8 mouse cellular contexts compared by ENCODE assay signal in genomic region chr4:135962946-135963345, GRCm38 (mm10). TPM values are rescaled to one million over a fixed set of nuclear protein-coding genes. Genes with fewer than 3 reads are reported as not detected.
DNase-seq lines count a peak whose midpoint lies in the region; ATAC-seq and TF ChIP-seq lines count a peak whose summit lies in the region.

No protein-coding gene starts in this region.

- H3K9ac ChIP-seq in liver, embryonic 13.5 days, result peak overlapping the region; percentile 90

- H3K4me3 ChIP-seq in gastrocnemius, adult 2 months, result peak overlapping the region; percentile 88
- peak overlapping the region; percentile 85 for H3K4me3 ChIP-seq in forebrain, embryonic 10.5 days
- peak overlapping the region; percentile 84 for H3K4me3 ChIP-seq in liver, embryonic 13.5 days (replicated peaks)

- H3K4me2 ChIP-seq in liver, embryonic 13.5 days, result peak overlapping the region; percentile 99

- peaks cover 55% of the 10 kb centered on the region for H3K36me3 ChIP-seq in forebrain, embryonic 10.5 days (replicated peaks)
- peaks cover 61% of the 10 kb centered on the region for H3K36me3 ChIP-seq in liver, embryonic 13.5 days

- peak; percentile 7; the same call in 1 of the 2 replicates for ATAC-seq in liver, embryonic 13.5 days (ENCODE audit: low read depth)

- peak overlapping the region; percentile 95 for H3K27ac ChIP-seq in gastrocnemius, adult 2 months
- peak overlapping the region; percentile 92 for H3K27ac ChIP-seq in forebrain, embryonic 10.5 days
- H3K27ac ChIP-seq in liver, embryonic 13.5 days, result peak overlapping the region; percentile 87

- H3K27me3 ChIP-seq in forebrain, embryonic 10.5 days (ENCODE audit: poor library complexity, severe bottlenecking), result 0 out of 2 replicates have a peak, but pooled peaks cover 6% of the 10 kb centered on the region
- H3K27me3 ChIP-seq in liver, embryonic 13.5 days, result no peaks in the 10 kb centered on the region

- 6% methylated on average over 15 of the region's 15 CpGs for WGBS in forebrain, embryonic 10.5 days
- 6% methylated on average over 15 of the region's 15 CpGs for WGBS in liver, embryonic 13.5 days (ENCODE audit: insufficient replicate concordance)

- no peak for DNase-seq in gastrocnemius, adult 2 months
- DNase-seq in gastrocnemius, postnatal 14 days, result no peak
- peak; percentile 55 for DNase-seq in 3T3-L1 (ENCODE audit: low read depth, low spot score)
- DNase-seq in forebrain, embryonic 10.5 days (ENCODE audit: extremely low spot score, low spot score), result no peak
- DNase-seq in liver, embryonic 13.5 days, result no peak
- DNase-seq in ovary, postnatal 10 days (ENCODE audit: low spot score), result no peak
- no peak for DNase-seq in layer of hippocampus, adult 18-20 months (ENCODE audit: low spot score in 2 of 2)
- DNase-seq in adrenal gland, adult (ENCODE audit: inconsistent age in 2 of 2, low spot score in 1 of 2), result no peak

- peaks cover 39% of the 10 kb centered on the region for H3K4me1 ChIP-seq in forebrain, embryonic 10.5 days
- H3K4me1 ChIP-seq in liver, embryonic 13.5 days (replicated peaks), result peaks cover 56% of the 10 kb centered on the region

- H3K9me3 ChIP-seq in forebrain, embryonic 10.5 days, result no peaks in the 10 kb centered on the region
- H3K9me3 ChIP-seq in liver, embryonic 13.5 days (replicated peaks), result no peaks in the 10 kb centered on the region

- no peak for TF ChIP-seq CTCF in gastrocnemius, adult 2 months (IDR thresholded peaks at IDR 0.05)

- intact Hi-C loops in gastrocnemius, adult 2 months (cut with DNase I), result no loop called here
- intact Hi-C loops in gastrocnemius, postnatal 14 days (cut with DNase I; ENCODE audit: low total_unique reads), result no loop called here

RNA-seq across cellular contexts. Expression of gene Gale, which starts 0.6 kb away (rescaled TPM):
- total RNA-seq in gastrocnemius, adult 2 months (2021), result under 1 TPM in 1 of 2 experiments, not detected in 1; 0.47 TPM
- total RNA-seq in gastrocnemius, postnatal 14 days (2021), result 1 to 10 TPM; 1.2 to 2.1 TPM
- 39.7 and 41.0 TPM in 2 replicates for polyA plus RNA-seq in forebrain, embryonic 10.5 days (2016; fragmentation: Nextera tagmentation; extraction: Ambion mirVana)
- 35.6 and 35.7 TPM in 2 replicates for polyA plus RNA-seq in liver, embryonic 13.5 days (2015; fragmentation: Nextera tagmentation; extraction: Ambion mirVana)
- 10 to 100 TPM; 19.6 to 20.9 TPM for total RNA-seq in layer of hippocampus, adult 18-20 months (2021)

RNA-seq across cellular contexts. Expression of gene Lypla2, which starts 9.5 kb away (rescaled TPM):
- total RNA-seq in gastrocnemius, adult 2 months (2021), result 10 to 100 TPM; 25.6 to 30.4 TPM
- total RNA-seq in gastrocnemius, postnatal 14 days (2021), result 10 to 100 TPM; 28.9 to 29.2 TPM
- 204 and 210 TPM in 2 replicates for polyA plus RNA-seq in forebrain, embryonic 10.5 days (2016; fragmentation: Nextera tagmentation; extraction: Ambion mirVana)
- 48.9 and 49.7 TPM in 2 replicates for polyA plus RNA-seq in liver, embryonic 13.5 days (2015; fragmentation: Nextera tagmentation; extraction: Ambion mirVana)
- 100 to 1,000 TPM in 1 of 2 experiments, 10 to 100 TPM in 1; 99.7 to 102 TPM for total RNA-seq in layer of hippocampus, adult 18-20 months (2021)

RNA-seq across cellular contexts. Expression of gene Hmgcl, which starts 16.7 kb away (rescaled TPM):
- total RNA-seq in gastrocnemius, adult 2 months (2021), result 10 to 100 TPM; 31.7 to 43.4 TPM
- total RNA-seq in gastrocnemius, postnatal 14 days (2021), result 10 to 100 TPM; 47.2 to 56.6 TPM
- polyA plus RNA-seq in forebrain, embryonic 10.5 days (2016; fragmentation: Nextera tagmentation; extraction: Ambion mirVana), result 65.0 and 65.4 TPM in 2 replicates
- polyA plus RNA-seq in liver, embryonic 13.5 days (2015; fragmentation: Nextera tagmentation; extraction: Ambion mirVana), result 71.9 and 73.5 TPM in 2 replicates
- total RNA-seq in layer of hippocampus, adult 18-20 months (2021), result 10 to 100 TPM; 34.6 to 36.9 TPM

RNA-seq across cellular contexts. Expression of gene Pithd1, which starts 24.1 kb away (rescaled TPM):
- 10 to 100 TPM; 23.3 to 28.5 TPM for total RNA-seq in gastrocnemius, adult 2 months (2021)
- total RNA-seq in gastrocnemius, postnatal 14 days (2021), result 10 to 100 TPM; 20.4 to 21.4 TPM
- polyA plus RNA-seq in forebrain, embryonic 10.5 days (2016; fragmentation: Nextera tagmentation; extraction: Ambion mirVana), result 73.6 and 75.8 TPM in 2 replicates
- polyA plus RNA-seq in liver, embryonic 13.5 days (2015; fragmentation: Nextera tagmentation; extraction: Ambion mirVana), result 99.8 and 111 TPM in 2 replicates
- total RNA-seq in layer of hippocampus, adult 18-20 months (2021), result 10 to 100 TPM; 88.9 to 93.4 TPM

RNA-seq across cellular contexts. Expression of gene Fuca1, which starts 42.4 kb away (rescaled TPM):
- total RNA-seq in gastrocnemius, adult 2 months (2021), result 10 to 100 TPM; 17.0 to 23.0 TPM
- 10 to 100 TPM; 20.6 to 27.8 TPM for total RNA-seq in gastrocnemius, postnatal 14 days (2021)
- 46.4 and 52.4 TPM in 2 replicates for polyA plus RNA-seq in forebrain, embryonic 10.5 days (2016; fragmentation: Nextera tagmentation; extraction: Ambion mirVana)
- 18.1 and 21.4 TPM in 2 replicates for polyA plus RNA-seq in liver, embryonic 13.5 days (2015; fragmentation: Nextera tagmentation; extraction: Ambion mirVana)
- 10 to 100 TPM; 44.2 to 47.1 TPM for total RNA-seq in layer of hippocampus, adult 18-20 months (2021)

Comparison
In these comparisons a context has a peak if more than half of its experiments do, and no peak if none do; other contexts are left out.
1. RNA of gene Gale, which starts 0.6 kb away (total RNA-seq): 19.6 to 20.9 TPM in layer of hippocampus, adult 18-20 months; 1.2 to 2.1 TPM in gastrocnemius, postnatal 14 days and 0.47 TPM in gastrocnemius, adult 2 months; every median in the first group is over 4 times any median in the second.
2. Peak in every context shown above with its lines, with median percentiles within 50 percentile points of each other: H3K27ac ChIP-seq and H3K4me3 ChIP-seq.